Mouse (Mus musculus) cerebellum, adult 2 months (tissue): Measurements from ENCODE around the gene Saxo1.

ENCODE experiments used
- CTCF ChIP-seq: fragments of 200-500 bp; IDR thresholded peaks from 2 replicates; pipeline ENCODE4 v1.5.1; 2011; ENCODE audit warnings: low read depth, mild to moderate bottlenecking, control low read depth, low read length, moderate library complexity, borderline replicate concordance; ENCODE audit not compliant: insufficient read depth
- POLR2A ChIP-seq: fragments of 200-500 bp; IDR thresholded peaks from 2 replicates; pipeline ENCODE4 v1.6.1; 2011; ENCODE audit warnings: low read length, control low read depth, borderline replicate concordance; ENCODE audit not compliant: insufficient read depth

GRCm38 (mm10) chr4:86548332-86548731, 9.8 kb downstream of the Saxo1 start:
- no peak for TF ChIP-seq CTCF
- no peak for TF ChIP-seq POLR2A
